8 mouse cellular contexts compared by ENCODE assay signal in the genomic region with DNA sequence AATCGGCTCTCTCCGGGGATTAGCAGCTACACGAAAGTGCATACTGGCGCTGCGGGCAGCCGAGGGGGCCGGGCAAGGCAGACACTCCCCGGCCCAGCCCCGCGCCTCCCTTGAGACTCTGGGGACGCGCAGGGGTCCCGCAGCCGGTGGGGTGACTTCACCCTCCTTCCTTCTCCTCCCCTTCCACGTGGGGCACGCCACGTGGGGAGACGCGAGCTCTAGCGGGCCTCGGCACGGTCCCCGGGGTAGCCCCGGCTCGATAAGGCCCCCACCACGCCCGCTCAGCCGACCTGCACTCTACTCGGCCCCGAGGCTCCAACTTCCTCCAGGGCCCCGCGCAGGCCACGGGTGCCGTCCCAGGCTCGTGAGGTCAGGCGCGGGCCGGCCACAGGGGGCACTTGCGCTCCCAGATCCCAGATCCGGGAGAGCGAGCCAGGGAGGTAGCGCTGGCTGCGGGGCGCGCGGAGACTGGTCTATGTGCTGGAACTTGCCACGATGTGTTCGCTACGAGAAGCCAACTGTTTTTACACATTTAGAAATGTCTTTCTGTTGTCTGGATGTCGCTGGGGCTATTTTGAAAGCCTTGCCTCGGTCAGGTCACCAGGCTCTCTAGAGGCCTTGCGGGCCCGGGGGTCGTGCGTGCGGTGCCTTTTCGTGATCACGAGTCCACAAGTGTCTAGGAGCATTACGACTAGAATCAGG. TPM values are rescaled to one million over a fixed set of nuclear protein-coding genes. Genes with fewer than 3 reads are reported as not detected.
A peak's percentile ranks its signal among the peaks of the same experiment; 100 is the strongest.
DNase-seq lines count a peak whose midpoint lies in the region; ATAC-seq and TF ChIP-seq lines count a peak whose summit lies in the region.

A gene (minus strand): TSS at position 356 of the 702 bp plus-strand sequence.

- TF ChIP-seq CTCF in olfactory bulb, adult 2 months (IDR thresholded peaks at IDR 0.05; ENCODE audit: insufficient read depth, low read depth, low read length) = peak; percentile 53; the same call in 1 of the 2 replicates

- H3K27ac ChIP-seq in hindbrain, embryonic 10.5 days = peak within 1 kb of the TSS; percentile 100
- H3K27ac ChIP-seq in lung, embryonic 16.5 days (ENCODE audit: low read length) = peak within 1 kb of the TSS; percentile 98
- H3K27ac ChIP-seq in olfactory bulb, adult 2 months (ENCODE audit: insufficient read depth, low read depth, low read length) = peak within 1 kb of the TSS; percentile 76

- under 1% methylated on average over 57 of the region's 59 CpGs for WGBS in hindbrain, embryonic 10.5 days
- under 1% methylated on average over 59 of the region's 59 CpGs for WGBS in lung, embryonic 16.5 days
- 2% methylated on average over 59 of the region's 59 CpGs for WGBS in olfactory bulb, adult 2 months

- peak within 1 kb of the TSS; percentile 93 for H3K9ac ChIP-seq in lung, embryonic 16.5 days (ENCODE audit: low read length)

- peaks cover 6% of the 10 kb centered on the region; the same call in 1 of the 2 replicates for H3K9me3 ChIP-seq in hindbrain, embryonic 10.5 days
- H3K9me3 ChIP-seq in lung, embryonic 16.5 days (ENCODE audit: control insufficient read depth, low read length) = no peaks in the 10 kb centered on the region

- no peak; the same call in 1 of the 2 replicates for TF ChIP-seq POLR2A in olfactory bulb, adult 2 months (IDR thresholded peaks at IDR 0.05; ENCODE audit: insufficient read depth, low read depth, low read length)

- peaks cover 33% of the 10 kb centered on the region for H3K4me1 ChIP-seq in hindbrain, embryonic 10.5 days (replicated peaks)
- peaks cover 21% of the 10 kb centered on the region for H3K4me1 ChIP-seq in lung, embryonic 16.5 days (replicated peaks; ENCODE audit: control insufficient read depth, insufficient read depth, low read length)
- H3K4me1 ChIP-seq in olfactory bulb, adult 2 months (ENCODE audit: control insufficient read depth, insufficient read depth, low read length) = peaks cover 12% of the 10 kb centered on the region

- peaks cover 26% of the 10 kb centered on the region for H3K27me3 ChIP-seq in hindbrain, embryonic 10.5 days (ENCODE audit: insufficient read depth, poor library complexity, severe bottlenecking)
- H3K27me3 ChIP-seq in lung, embryonic 16.5 days (ENCODE audit: control insufficient read depth, insufficient read depth, low read depth, low read length) = no peaks in the 10 kb centered on the region

- DNase-seq in Muller cell, postnatal 12 days (ENCODE audit: inconsistent ontology term) = peak; percentile 94
- peak; percentile 83 for DNase-seq in cerebellum, adult 9-10 months
- DNase-seq in frontal cortex, postnatal 14 days (ENCODE audit: low spot score in 2 of 2) = peak; percentile 55 to 67
- DNase-seq in hindbrain, embryonic 10.5 days (ENCODE audit: low spot score) = peak; percentile 83
- peak; percentile 76 to 81 for DNase-seq in layer of hippocampus, postnatal 10 days (ENCODE audit: low spot score in 2 of 2)
- DNase-seq in thymus, postnatal 14 days = peak; percentile 29

- no peaks in the 10 kb centered on the region for H3K36me3 ChIP-seq in hindbrain, embryonic 10.5 days
- no peaks in the 10 kb centered on the region for H3K36me3 ChIP-seq in lung, embryonic 16.5 days (ENCODE audit: control insufficient read depth, insufficient read depth, low read length)

- peak within 1 kb of the TSS; percentile 97 for H3K4me2 ChIP-seq in lung, embryonic 16.5 days (ENCODE audit: low read depth, low read length)

- peak within 1 kb of the TSS; percentile 98 for H3K4me3 ChIP-seq in hindbrain, embryonic 10.5 days
- H3K4me3 ChIP-seq in lung, embryonic 16.5 days (ENCODE audit: low read length) = peak within 1 kb of the TSS; percentile 77
- peak within 1 kb of the TSS; percentile 87 for H3K4me3 ChIP-seq in olfactory bulb, adult 2 months (ENCODE audit: insufficient read depth, low read depth, low read length)

- ATAC-seq in lung, embryonic 16.5 days (ENCODE audit: low read depth) = peak; percentile 86

RNA-seq across cellular contexts. Expression of the gene that starts here (rescaled TPM):
- polyA plus RNA-seq in hindbrain, embryonic 10.5 days (2016; fragmentation: Nextera tagmentation; extraction: Ambion mirVana) = 119 and 123 TPM in 2 replicates
- 10 to 100 TPM; 62.3 to 63.6 TPM for total RNA-seq in layer of hippocampus, postnatal 10 days (2021)
- polyA plus RNA-seq in lung, embryonic 16.5 days (2015; fragmentation: Nextera tagmentation; extraction: Ambion mirVana) = 75.4 and 78.4 TPM in 2 replicates
- polyA plus RNA-seq in olfactory bulb, adult 2 months (2012; ENCODE audit: insufficient read depth, insufficient read length, low replicate concordance, missing spikeins) = not detected in 2 replicates

Comparison
In these comparisons a context has a peak if more than half of its experiments do, and no peak if none do; other contexts are left out.
1. Peak in every context shown above with its lines: DNase-seq, ATAC-seq, H3K4me3 ChIP-seq and H3K27ac ChIP-seq.
2. RNA of the gene that starts here (polyA plus RNA-seq): 119 to 123 TPM in hindbrain, embryonic 10.5 days and 75.4 to 78.4 TPM in lung, embryonic 16.5 days; not detected in olfactory bulb, adult 2 months; every median in the first group is over 10 times any median in the second.
3. DNase-seq: peak in every context shown above with its lines; median percentile 94 in Muller cell, postnatal 12 days; 83 in cerebellum, adult 9-10 months; 83 in hindbrain, embryonic 10.5 days; 78 in layer of hippocampus, postnatal 10 days; 61 in frontal cortex, postnatal 14 days; 29 in thymus, postnatal 14 days.